ENCODE assay signal across 13 mouse cellular contexts in genomic region chr5:123122181-123122580, GRCm38 (mm10). TPM values are rescaled to one million over a fixed set of nuclear protein-coding genes. Genes with fewer than 3 reads are reported as not detected.
DNase-seq lines count a peak whose midpoint lies in the region; TF ChIP-seq lines count a peak whose summit lies in the region.
"Had no signal": no experiment of that assay in that cellular context is flagged by ENCODE, and none has a peak within 500 bp of the region (broad histone marks: within the 10 kb centered on the region; RNA-seq: fewer than 3 reads in every experiment).

No protein-coding gene starts in this region.

- TF ChIP-seq CTCF in gastrocnemius, adult 2 months (IDR thresholded peaks at IDR 0.05), result peak; percentile 49
- TF ChIP-seq CTCF in brain, embryonic 14.5 days (IDR thresholded peaks at IDR 0.05; ENCODE audit: borderline replicate concordance, extremely low read depth, insufficient read depth, insufficient read length), result peak; percentile 46; the same call in 1 of the 2 replicates

- TF ChIP-seq POLR2A in brain, embryonic 14.5 days (IDR thresholded peaks at IDR 0.05; ENCODE audit: borderline replicate concordance, extremely low read depth, insufficient read depth, insufficient read length, poor library complexity, severe bottlenecking), result no peak

- H3K4me3 ChIP-seq in gastrocnemius, adult 2 months, result no peak overlapping the region
- H3K4me3 ChIP-seq: forebrain, embryonic 12.5 days; heart, embryonic 10.5 days; liver, embryonic 15.5 days; midbrain, embryonic 15.5 days; stomach, embryonic 15.5 days had no signal

- no peak for DNase-seq in gastrocnemius, adult 2 months
- no peak for DNase-seq in gastrocnemius, postnatal 10 days
- DNase-seq in lung, postnatal 36 days, result peak; percentile 37
- no peak for DNase-seq in lung, postnatal 25 days (ENCODE audit: low spot score)
- no peak for DNase-seq in brain, embryonic 14.5 days (ENCODE audit: low read depth)
- peak; percentile 44 for DNase-seq in thymus, postnatal 25 days
- DNase-seq in heart, postnatal 4 days, result no peak
- no peak for DNase-seq in right cerebral cortex, postnatal 4 days

- no peak overlapping the region for H3K27ac ChIP-seq in gastrocnemius, adult 2 months
- H3K27ac ChIP-seq: forebrain, embryonic 12.5 days; heart, embryonic 10.5 days; liver, embryonic 15.5 days; midbrain, embryonic 15.5 days; stomach, embryonic 15.5 days had no signal

- intact Hi-C loops in gastrocnemius, adult 2 months (cut with DNase I), result no loop called here

RNA-seq across cellular contexts. Expression of gene Rhof, which starts 10.3 kb away (rescaled TPM):
- under 1 TPM; 0.28 to 0.36 TPM for total RNA-seq in gastrocnemius, adult 2 months (2021)
- total RNA-seq in gastrocnemius, postnatal 10 days (2021), result 1 to 10 TPM in 1 of 2 experiments, under 1 TPM in 1; 0.68 to 1.4 TPM
- polyA plus RNA-seq in brain, embryonic 14.5 days (2012; rRNA removed), result 9.3 and 11.0 TPM in 2 replicates
- under 1 TPM; 0.36 to 0.71 TPM for total RNA-seq in heart, postnatal 4 days (2021)

RNA-seq across cellular contexts. Expression of gene Setd1b, which starts 19.8 kb away (rescaled TPM):
- 10 to 100 TPM in 1 of 2 experiments, 1 to 10 TPM in 1; 9.8 to 11.3 TPM for total RNA-seq in gastrocnemius, adult 2 months (2021)
- total RNA-seq in gastrocnemius, postnatal 10 days (2021), result 10 to 100 TPM; 11.0 to 17.1 TPM
- 7.3 and 21.0 TPM in 2 replicates for polyA plus RNA-seq in brain, embryonic 14.5 days (2012; rRNA removed)
- total RNA-seq in heart, postnatal 4 days (2021), result 10 to 100 TPM; 22.2 to 23.0 TPM

RNA-seq across cellular contexts. Expression of gene Psmd9, which starts 47.0 kb away (rescaled TPM):
- 10 to 100 TPM; 13.3 to 16.9 TPM for total RNA-seq in gastrocnemius, adult 2 months (2021)
- total RNA-seq in gastrocnemius, postnatal 10 days (2021), result 10 to 100 TPM; 19.6 to 20.0 TPM
- polyA plus RNA-seq in brain, embryonic 14.5 days (2012; rRNA removed), result 36.2 and 41.2 TPM in 2 replicates
- 10 to 100 TPM; 22.8 to 24.8 TPM for total RNA-seq in heart, postnatal 4 days (2021)

RNA-seq across cellular contexts. Expression of gene Tmem120b, which starts 54.0 kb away (rescaled TPM):
- 10 to 100 TPM; 19.2 to 23.2 TPM for total RNA-seq in gastrocnemius, adult 2 months (2021)
- total RNA-seq in gastrocnemius, postnatal 10 days (2021), result 10 to 100 TPM; 16.3 to 16.9 TPM
- 13.9 and 16.0 TPM in 2 replicates for polyA plus RNA-seq in brain, embryonic 14.5 days (2012; rRNA removed)
- total RNA-seq in heart, postnatal 4 days (2021), result 10 to 100 TPM; 12.1 to 12.7 TPM

Comparison
In these comparisons a context has a peak if more than half of its experiments do, and no peak if none do; other contexts are left out.
1. DNase-seq: peak in lung, postnatal 36 days (single experiment) and thymus, postnatal 25 days (single experiment); none in gastrocnemius, adult 2 months (single experiment), gastrocnemius, postnatal 10 days (single experiment), lung, postnatal 25 days (single experiment), brain, embryonic 14.5 days (single experiment), heart, postnatal 4 days (single experiment) and right cerebral cortex, postnatal 4 days (single experiment).